Mouse (Mus musculus): ENCODE measurements around the gene 1700001C02Rik. TPM values are rescaled to one million over a fixed set of nuclear protein-coding genes. Genes with fewer than 3 reads are reported as not detected.

1700001C02Rik gene
- total and polyA plus RNA-seq, 2 experiments from 2014 or later = not detected

DNA sequence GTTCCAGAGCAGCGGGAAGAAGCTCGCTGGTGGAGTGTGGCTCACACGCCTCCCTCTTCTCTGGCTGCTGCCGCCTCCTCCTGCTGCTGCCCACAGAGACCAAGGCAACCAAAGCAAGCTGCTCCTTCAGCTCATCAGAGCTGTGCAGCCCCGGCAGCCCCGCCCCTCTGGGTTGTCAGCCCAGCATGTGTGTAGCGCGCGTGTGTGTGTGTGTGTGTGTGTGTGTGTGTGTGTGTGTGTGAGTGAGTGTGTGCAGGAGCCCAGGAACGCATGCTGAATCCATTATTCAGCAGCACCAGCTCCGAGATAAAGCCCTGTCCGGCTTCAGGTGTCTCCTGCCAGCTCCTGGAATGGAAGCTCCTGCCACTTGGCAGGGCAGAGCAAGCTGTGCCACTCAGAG, 4.0 kb upstream of the 1700001C02Rik start, which contains the start of gene Otof:
Gene Otof, minus strand, starts transcription at position 112 of the 400 bp plus-strand sequence.
- TF ChIP-seq CTCF (IDR thresholded peaks at IDR 0.05; ENCODE audit: low read depth) (no peak), EP300 (IDR thresholded peaks at IDR 0.05; ENCODE audit: low read depth) (no peak)
- H3K9ac ChIP-seq (replicated peaks; ENCODE audit: low read depth, low read length) = no peak within 1 kb of the TSS
- H3K27ac ChIP-seq (ENCODE audit: low read depth) = no peak within 1 kb of the TSS
- no peaks in the 10 kb centered on the region; the same call in 1 of the 2 replicates for H3K4me1 ChIP-seq (ENCODE audit: control insufficient read depth, insufficient read depth)
- no peak within 1 kb of the TSS for H3K4me3 ChIP-seq (ENCODE audit: low read depth, low read length)
- H3K4me2 ChIP-seq (ENCODE audit: low read depth, low read length) = 0 out of 2 replicates have a peak within 1 kb of the TSS, but pooled peaks have one; percentile 17
- H3K9me3 ChIP-seq (replicated peaks; ENCODE audit: control insufficient read depth, low read length) = no peaks in the 10 kb centered on the region
- peaks cover 31% of the 10 kb centered on the region for H3K27me3 ChIP-seq (ENCODE audit: control insufficient read depth, insufficient read depth, low read length)
- WGBS = 31% methylated on average over 12 of the region's 12 CpGs
- H3K36me3 ChIP-seq (replicated peaks; ENCODE audit: control insufficient read depth, insufficient read depth, low read length) = no peaks in the 10 kb centered on the region
- peak; percentile 75 for ATAC-seq (ENCODE audit: insufficient read depth, low read depth)
- peak; percentile 14 for DNase-seq (ENCODE audit: low spot score)

DNA sequence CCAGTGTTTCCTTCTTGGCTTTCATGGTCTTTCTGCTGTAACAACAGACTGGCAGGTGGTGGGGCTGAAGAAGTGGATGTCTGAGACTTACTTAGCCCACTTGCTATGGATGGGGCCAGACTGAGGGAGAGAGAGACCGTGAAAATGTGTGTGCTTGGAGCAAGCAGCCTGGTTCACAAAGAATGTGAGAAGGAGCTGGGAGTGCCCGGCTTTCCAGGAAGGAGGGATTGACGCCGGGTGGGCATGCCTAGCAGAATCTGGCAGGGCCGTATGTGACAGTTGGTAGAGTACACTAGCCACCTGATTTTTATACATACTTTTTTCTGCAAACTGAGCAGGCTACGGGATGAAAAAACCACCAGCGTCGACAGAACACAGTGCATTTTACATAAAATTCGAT, 468 bp downstream of the 1700001C02Rik start:
- WGBS = 48% methylated on average over 9 of the region's 9 CpGs
- ATAC-seq (ENCODE audit: insufficient read depth, low read depth) (no peak), DNase-seq (ENCODE audit: low spot score) (no peak)
- Histone ChIP-seq H3K36me3 (replicated peaks; ENCODE audit: control insufficient read depth, insufficient read depth, low read length) (no peaks in the 10 kb centered on the region), H3K4me3 (ENCODE audit: low read depth, low read length) (no peak overlapping the region), H3K9me3 (replicated peaks; ENCODE audit: control insufficient read depth, low read length) (no peaks in the 10 kb centered on the region), H3K4me2 (ENCODE audit: low read depth, low read length) (peak overlapping the region; percentile 48), H3K27me3 (ENCODE audit: control insufficient read depth, insufficient read depth, low read length) (peaks cover 39% of the 10 kb centered on the region), H3K4me1 (ENCODE audit: control insufficient read depth, insufficient read depth) (no peaks in the 10 kb centered on the region; the same call in 1 of the 2 replicates), H3K27ac (ENCODE audit: low read depth) (no peak overlapping the region), H3K9ac (replicated peaks; ENCODE audit: low read depth, low read length) (no peak overlapping the region)
- TF ChIP-seq EP300 (IDR thresholded peaks at IDR 0.05; ENCODE audit: low read depth) (no peak), CTCF (IDR thresholded peaks at IDR 0.05; ENCODE audit: low read depth) (no peak)

DNA sequence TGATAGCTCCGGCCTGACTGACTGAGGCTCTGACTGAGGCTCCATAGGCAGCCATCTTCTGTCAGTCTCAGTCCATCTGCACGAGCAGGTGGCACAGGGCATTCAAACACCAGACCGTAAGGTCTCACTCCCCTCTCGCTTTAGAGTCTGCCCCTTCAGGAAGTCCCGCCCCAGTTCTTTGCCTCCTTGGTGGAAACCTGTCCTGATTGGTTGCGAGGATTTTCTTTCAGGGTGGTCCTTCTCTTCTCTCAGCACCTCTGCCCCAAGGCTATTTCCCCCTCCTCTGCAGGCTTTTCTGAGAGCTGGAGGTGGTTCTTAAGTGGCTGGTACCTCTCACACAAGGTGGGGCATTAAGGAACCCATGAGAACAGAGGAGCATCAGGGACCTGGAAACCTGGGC, 4.6 kb downstream of the 1700001C02Rik start:
- H3K4me1 ChIP-seq (ENCODE audit: control insufficient read depth, insufficient read depth) = no peaks in the 10 kb centered on the region; the same call in 1 of the 2 replicates
- 61% methylated on average over 6 of the region's 6 CpGs for WGBS
- DNase-seq (ENCODE audit: low spot score) (no peak), ATAC-seq (ENCODE audit: insufficient read depth, low read depth) (no peak)
- TF ChIP-seq CTCF (IDR thresholded peaks at IDR 0.05; ENCODE audit: low read depth) = no peak
- TF ChIP-seq EP300 (IDR thresholded peaks at IDR 0.05; ENCODE audit: low read depth) = no peak
- H3K27me3 ChIP-seq (ENCODE audit: control insufficient read depth, insufficient read depth, low read length) = peaks cover 21% of the 10 kb centered on the region
- H3K36me3 ChIP-seq (replicated peaks; ENCODE audit: control insufficient read depth, insufficient read depth, low read length) = no peaks in the 10 kb centered on the region
- H3K9ac ChIP-seq (replicated peaks; ENCODE audit: low read depth, low read length) = no peak overlapping the region
- H3K4me2 ChIP-seq (ENCODE audit: low read depth, low read length) = no peak overlapping the region
- H3K4me3 ChIP-seq (ENCODE audit: low read depth, low read length) = no peak overlapping the region
- no peak overlapping the region for H3K27ac ChIP-seq (ENCODE audit: low read depth)
- no peaks in the 10 kb centered on the region for H3K9me3 ChIP-seq (replicated peaks; ENCODE audit: control insufficient read depth, low read length)

- WGBS = 40% methylated on average over 5 of the region's 5 CpGs
- Histone ChIP-seq H3K4me3 (ENCODE audit: low read depth, low read length) (no peak overlapping the region), H3K4me1 (ENCODE audit: control insufficient read depth, insufficient read depth) (no peaks in the 10 kb centered on the region), H3K9ac (replicated peaks; ENCODE audit: low read depth, low read length) (no peak overlapping the region), H3K9me3 (replicated peaks; ENCODE audit: control insufficient read depth, low read length) (no peaks in the 10 kb centered on the region), H3K4me2 (ENCODE audit: low read depth, low read length) (no peak overlapping the region), H3K27ac (ENCODE audit: low read depth) (no peak overlapping the region), H3K27me3 (ENCODE audit: control insufficient read depth, insufficient read depth, low read length) (0 out of 2 replicates have a peak, but pooled peaks cover 5% of the 10 kb centered on the region), H3K36me3 (replicated peaks; ENCODE audit: control insufficient read depth, insufficient read depth, low read length) (no peaks in the 10 kb centered on the region)
- TF ChIP-seq CTCF (IDR thresholded peaks at IDR 0.05; ENCODE audit: low read depth) (no peak), EP300 (IDR thresholded peaks at IDR 0.05; ENCODE audit: low read depth) (no peak)
- DNase-seq (ENCODE audit: low spot score) = no peak
- ATAC-seq (ENCODE audit: insufficient read depth, low read depth) = no peak
Measured at GRCm38 (mm10) chr5:30472148-30472547, 6.3 kb downstream of the 1700001C02Rik start.

- H3K4me2 ChIP-seq (ENCODE audit: low read depth, low read length) = no peak overlapping the region
- H3K27ac ChIP-seq (ENCODE audit: low read depth) = no peak overlapping the region
- H3K4me1 ChIP-seq (ENCODE audit: control insufficient read depth, insufficient read depth) = no peaks in the 10 kb centered on the region
- no peaks in the 10 kb centered on the region for H3K27me3 ChIP-seq (ENCODE audit: control insufficient read depth, insufficient read depth, low read length)
- WGBS = 30% methylated on average over 10 of the region's 10 CpGs
- TF ChIP-seq EP300 (IDR thresholded peaks at IDR 0.05; ENCODE audit: low read depth) (no peak), CTCF (IDR thresholded peaks at IDR 0.05; ENCODE audit: low read depth) (peak; percentile 90)
- no peak for DNase-seq (ENCODE audit: low spot score)
- H3K9me3 ChIP-seq (replicated peaks; ENCODE audit: control insufficient read depth, low read length) = no peaks in the 10 kb centered on the region
- ATAC-seq (ENCODE audit: insufficient read depth, low read depth) = no peak
- no peaks in the 10 kb centered on the region for H3K36me3 ChIP-seq (replicated peaks; ENCODE audit: control insufficient read depth, insufficient read depth, low read length)
- no peak overlapping the region for H3K9ac ChIP-seq (replicated peaks; ENCODE audit: low read depth, low read length)
- H3K4me3 ChIP-seq (ENCODE audit: low read depth, low read length) = no peak overlapping the region
Measured at GRCm38 (mm10) chr5:30476534-30476933, 10.7 kb downstream of the 1700001C02Rik start.

GRCm38 (mm10) chr5:30482319-30482718, 16.5 kb downstream of the 1700001C02Rik start:
- 16% methylated on average over 5 of the region's 5 CpGs for WGBS
- Histone ChIP-seq H3K36me3 (replicated peaks; ENCODE audit: control insufficient read depth, insufficient read depth, low read length) (no peaks in the 10 kb centered on the region), H3K4me2 (ENCODE audit: low read depth, low read length) (no peak overlapping the region), H3K9me3 (replicated peaks; ENCODE audit: control insufficient read depth, low read length) (no peaks in the 10 kb centered on the region), H3K4me1 (ENCODE audit: control insufficient read depth, insufficient read depth) (no peaks in the 10 kb centered on the region), H3K4me3 (ENCODE audit: low read depth, low read length) (no peak overlapping the region), H3K27me3 (ENCODE audit: control insufficient read depth, insufficient read depth, low read length) (no peaks in the 10 kb centered on the region), H3K9ac (replicated peaks; ENCODE audit: low read depth, low read length) (no peak overlapping the region), H3K27ac (ENCODE audit: low read depth) (no peak overlapping the region)
- DNase-seq (ENCODE audit: low spot score) (peak; percentile 57), ATAC-seq (ENCODE audit: insufficient read depth, low read depth) (peak; percentile 58; the same call in 1 of the 2 replicates)
- peak; percentile 90 for TF ChIP-seq CTCF (IDR thresholded peaks at IDR 0.05; ENCODE audit: low read depth)
- no peak for TF ChIP-seq EP300 (IDR thresholded peaks at IDR 0.05; ENCODE audit: low read depth)
